Mouse (Mus musculus) C2C12 (cell line): ENCODE results near the gene Ebf1.

Source experiments
- CTCF ChIP-seq: IDR thresholded peaks from one replicate; pipeline ENCODE4 v1.5.1; 2011; ENCODE audit not compliant: control insufficient read depth, insufficient read depth, insufficient read length
- USF1 ChIP-seq: IDR thresholded peaks from one replicate; pipeline ENCODE4 v1.6.1; 2011; ENCODE audit warnings: low read depth, mild to moderate bottlenecking, control low read depth, moderate library complexity

DNA sequence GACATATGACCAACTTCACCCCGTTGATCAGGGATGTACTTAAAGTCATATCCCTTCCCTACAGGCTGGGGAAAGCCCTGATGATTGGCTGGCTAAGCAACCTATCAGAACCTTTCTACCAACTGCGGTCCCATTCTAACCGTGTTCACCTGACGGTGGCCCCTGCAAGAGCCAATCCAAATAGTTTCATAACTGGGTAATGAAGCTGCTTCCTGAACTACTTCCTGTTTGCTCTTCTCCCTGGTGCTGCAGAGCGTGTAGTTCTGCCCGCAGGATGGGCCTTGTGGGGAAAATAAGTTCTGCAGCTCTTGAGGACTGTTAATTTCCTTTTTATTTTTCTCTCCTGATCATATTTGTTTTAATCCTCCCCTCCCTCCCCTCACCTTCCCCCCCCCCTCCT lies 311.3 kb downstream of the Ebf1 start:
- TF ChIP-seq CTCF (no peak), USF1 (no peak)
